Mouse (Mus musculus): ENCODE data around the gene N4bp2l2. TPM values are rescaled to one million over a fixed set of nuclear protein-coding genes. Genes with fewer than 3 reads are reported as not detected.
"Not testable (repeated sequence)": the region's sequence is repeated elsewhere in the genome, so short reads cannot be mapped to it uniquely, and the experiment has no call there.

The N4bp2l2 gene
- polyA plus RNA-seq, 1 experiment, result 20.0 TPM

DNA sequence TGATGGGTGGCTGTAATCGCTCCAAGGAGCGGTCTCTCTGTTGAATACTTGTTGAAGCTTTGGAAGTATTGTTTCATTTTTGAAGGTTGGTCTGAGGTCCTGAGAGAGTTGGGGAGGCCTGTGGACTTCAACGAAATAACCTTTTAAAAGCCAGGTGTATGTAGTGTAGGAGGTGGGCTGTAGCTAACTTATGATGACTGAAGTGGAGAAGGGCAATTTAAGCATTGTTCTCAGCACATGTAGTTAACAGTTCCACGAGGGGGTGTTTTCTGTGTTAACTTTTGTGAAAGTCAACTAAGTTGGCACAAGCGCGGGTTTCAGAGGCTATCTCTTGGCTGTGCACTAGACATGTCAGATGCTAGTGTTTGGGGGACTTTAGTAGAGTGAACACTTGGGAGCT, 8.9 kb upstream of the N4bp2l2 start:
- Histone ChIP-seq H3K4me1 (ENCODE audit: control insufficient read depth, insufficient read depth, low read length) (peaks cover 7% of the 10 kb centered on the region), H3K27me3 (ENCODE audit: control insufficient read depth, insufficient read depth, low read length) (no peaks in the 10 kb centered on the region), H3K36me3 (ENCODE audit: control insufficient read depth, insufficient read depth, low read length) (no peaks in the 10 kb centered on the region), H3K4me3 (ENCODE audit: control insufficient read depth, low read depth, low read length) (peak overlapping the region; percentile 40; the same call in 1 of the 2 replicates), H3K27ac (ENCODE audit: control insufficient read depth, insufficient read depth, low read depth, low read length) (no peak overlapping the region)
- no peak for TF ChIP-seq CTCF (IDR thresholded peaks at IDR 0.05; ENCODE audit: control insufficient read depth, insufficient read depth, insufficient replicate concordance, low read depth, low read length)
- TF ChIP-seq POLR2A (IDR thresholded peaks at IDR 0.05; ENCODE audit: control insufficient read depth, low read depth, low read length), result no peak

DNA sequence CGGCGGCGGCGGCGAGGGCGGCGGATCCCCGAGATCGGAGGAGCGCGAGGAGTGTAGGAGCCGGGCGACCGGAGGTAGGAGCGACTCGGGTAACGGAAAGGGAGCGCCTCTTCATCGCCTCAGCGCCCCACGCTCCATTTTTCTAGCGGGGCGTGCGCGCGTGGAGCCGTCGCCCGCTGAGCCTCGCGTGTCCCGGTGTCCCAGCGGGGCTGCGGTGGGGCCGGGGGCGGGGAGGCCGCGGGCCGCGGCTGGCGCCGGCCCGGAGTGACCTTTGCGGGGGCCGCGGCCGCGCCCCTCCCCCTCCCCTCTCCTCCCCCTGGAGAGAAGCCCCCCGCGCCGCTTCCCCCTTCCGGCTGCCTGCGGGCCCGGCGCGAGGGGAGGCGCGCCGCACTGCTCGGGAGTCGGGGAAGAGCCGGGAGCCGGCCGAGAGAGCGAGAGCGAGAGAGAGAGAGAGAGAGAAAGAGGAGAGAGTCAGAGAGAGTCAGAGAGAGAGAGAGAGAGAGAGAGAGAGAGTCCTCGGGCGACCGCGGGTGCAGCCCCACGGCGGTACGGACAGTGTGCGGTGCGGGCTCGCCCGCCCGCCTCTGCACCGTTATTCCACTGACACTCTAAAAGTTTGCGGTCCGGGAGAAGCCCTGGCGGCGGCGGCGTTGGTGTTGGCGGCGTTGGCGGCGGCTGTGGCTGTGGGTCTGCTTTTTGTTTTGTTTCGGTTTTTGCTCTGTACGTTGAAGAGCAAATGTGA, 8.1 kb upstream of the N4bp2l2 start:
- Histone ChIP-seq H3K4me3 (ENCODE audit: control insufficient read depth, low read depth, low read length) (peak overlapping the region; percentile 94), H3K36me3 (ENCODE audit: control insufficient read depth, insufficient read depth, low read length) (no peaks in the 10 kb centered on the region), H3K27me3 (ENCODE audit: control insufficient read depth, insufficient read depth, low read length) (no peaks in the 10 kb centered on the region), H3K27ac (ENCODE audit: control insufficient read depth, insufficient read depth, low read depth, low read length) (peak overlapping the region; percentile 79), H3K4me1 (ENCODE audit: control insufficient read depth, insufficient read depth, low read length) (peaks cover 7% of the 10 kb centered on the region)
- TF ChIP-seq CTCF (IDR thresholded peaks at IDR 0.05; ENCODE audit: control insufficient read depth, insufficient read depth, insufficient replicate concordance, low read depth, low read length) (no peak), POLR2A (IDR thresholded peaks at IDR 0.05; ENCODE audit: control insufficient read depth, low read depth, low read length) (peak; percentile 13; the same call in 1 of the 2 replicates)

DNA sequence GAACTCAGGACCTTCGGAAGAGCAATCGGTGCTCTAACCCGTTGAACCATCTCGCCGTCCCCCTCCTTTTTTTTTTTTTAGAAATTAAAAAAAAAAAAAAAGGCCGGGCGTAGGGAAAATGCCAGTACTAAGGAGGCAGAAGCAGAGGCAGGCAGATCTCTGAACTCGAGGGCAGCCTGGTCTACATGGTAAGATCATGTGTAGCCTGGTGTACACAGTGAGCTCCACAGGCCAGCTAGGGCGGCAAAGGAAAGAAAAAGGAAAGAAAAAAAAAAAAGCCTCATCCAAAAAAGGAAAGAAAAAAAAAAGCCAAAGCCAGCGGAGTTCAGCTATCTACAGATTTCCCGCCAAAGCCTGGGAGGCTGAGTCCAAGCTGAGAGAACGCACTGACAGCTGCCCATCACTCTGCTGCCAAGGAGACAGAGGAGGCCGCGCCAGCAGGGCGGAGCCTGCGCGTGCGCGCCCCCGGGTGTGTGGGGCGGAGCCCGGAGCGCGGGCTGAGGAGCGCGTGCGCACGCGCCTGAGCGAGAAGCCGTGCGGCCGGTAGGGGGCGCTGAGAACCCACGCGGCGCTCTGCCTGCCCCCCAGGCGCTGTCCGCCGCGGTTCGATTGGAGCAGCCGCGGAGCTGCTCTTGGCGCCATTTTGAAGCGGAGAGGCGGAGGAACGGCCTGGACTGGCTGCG, 7.3 kb upstream of the N4bp2l2 start, which contains the start of gene Pds5b:
Gene Pds5b (plus strand): TSS at position 587 of the 683 bp plus-strand sequence.
- H3K27ac ChIP-seq (ENCODE audit: control insufficient read depth, insufficient read depth, low read depth, low read length), result peak within 1 kb of the TSS; percentile 79
- TF ChIP-seq CTCF (IDR thresholded peaks at IDR 0.05; ENCODE audit: control insufficient read depth, insufficient read depth, insufficient replicate concordance, low read depth, low read length), result peak; percentile 90; the same call in 1 of the 2 replicates
- TF ChIP-seq POLR2A (IDR thresholded peaks at IDR 0.05; ENCODE audit: control insufficient read depth, low read depth, low read length), result peak; percentile 45
- H3K4me1 ChIP-seq (ENCODE audit: control insufficient read depth, insufficient read depth, low read length), result peaks cover 5% of the 10 kb centered on the region
- H3K27me3 ChIP-seq (ENCODE audit: control insufficient read depth, insufficient read depth, low read length), result no peaks in the 10 kb centered on the region
- no peaks in the 10 kb centered on the region for H3K36me3 ChIP-seq (ENCODE audit: control insufficient read depth, insufficient read depth, low read length)
- peak within 1 kb of the TSS; percentile 94 for H3K4me3 ChIP-seq (ENCODE audit: control insufficient read depth, low read depth, low read length)

DNA sequence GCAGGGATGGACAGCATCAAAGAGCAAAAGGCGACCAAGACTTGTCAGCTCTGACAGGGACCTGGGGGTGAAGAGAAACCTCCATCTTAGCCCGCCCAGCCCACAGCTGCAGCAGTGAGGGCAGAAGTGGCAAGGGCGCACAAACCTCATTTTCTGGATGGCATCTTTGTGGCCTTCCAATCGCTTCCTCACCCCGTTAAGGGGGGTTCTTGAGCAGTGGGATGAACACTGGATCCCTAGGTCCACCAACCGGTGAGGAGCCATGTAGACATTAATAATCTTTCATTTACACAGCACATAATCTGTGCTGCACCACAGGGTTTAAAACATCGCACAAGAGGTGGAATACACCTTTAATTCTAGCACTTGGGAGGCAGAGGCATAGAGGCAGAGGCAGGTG, 6.4 kb upstream of the N4bp2l2 start:
- peaks cover 5% of the 10 kb centered on the region for H3K4me1 ChIP-seq (ENCODE audit: control insufficient read depth, insufficient read depth, low read length)
- TF ChIP-seq POLR2A (IDR thresholded peaks at IDR 0.05; ENCODE audit: control insufficient read depth, low read depth, low read length), result no peak
- TF ChIP-seq CTCF (IDR thresholded peaks at IDR 0.05; ENCODE audit: control insufficient read depth, insufficient read depth, insufficient replicate concordance, low read depth, low read length), result no peak
- no peaks in the 10 kb centered on the region for H3K36me3 ChIP-seq (ENCODE audit: control insufficient read depth, insufficient read depth, low read length)

DNA sequence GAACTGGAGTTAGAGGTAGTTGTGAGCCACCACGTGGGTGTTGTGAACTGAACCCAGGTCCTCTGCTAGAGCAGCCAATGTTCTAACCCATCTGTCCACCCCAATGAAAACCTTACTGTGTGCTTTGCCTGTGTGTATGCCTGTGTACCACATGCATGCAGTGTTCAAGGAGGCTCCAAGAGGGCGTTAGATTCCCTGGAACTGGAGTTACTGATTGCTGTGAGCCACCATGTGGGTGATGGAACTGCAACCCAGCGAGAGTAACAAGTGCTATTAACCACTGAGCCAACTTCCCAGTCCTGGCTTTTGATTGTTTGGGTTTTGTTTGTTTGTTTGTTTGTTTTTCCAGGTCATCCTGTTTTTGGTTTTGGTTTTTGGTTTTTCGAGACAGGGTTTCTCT, 2.7 kb upstream of the N4bp2l2 start:
- TF ChIP-seq POLR2A (IDR thresholded peaks at IDR 0.05; ENCODE audit: control insufficient read depth, low read depth, low read length) (no peak), CTCF (IDR thresholded peaks at IDR 0.05; ENCODE audit: control insufficient read depth, insufficient read depth, insufficient replicate concordance, low read depth, low read length) (no peak)
- Histone ChIP-seq H3K27me3 (ENCODE audit: control insufficient read depth, insufficient read depth, low read length) (no peaks in the 10 kb centered on the region), H3K4me3 (ENCODE audit: control insufficient read depth, low read depth, low read length) (no peak overlapping the region), H3K4me1 (ENCODE audit: control insufficient read depth, insufficient read depth, low read length) (no peaks in the 10 kb centered on the region), H3K36me3 (ENCODE audit: control insufficient read depth, insufficient read depth, low read length) (no peaks in the 10 kb centered on the region), H3K27ac (ENCODE audit: control insufficient read depth, insufficient read depth, low read depth, low read length) (no peak overlapping the region)

More for the DNA sequence above, 6.4 kb upstream of the N4bp2l2 start:
- Histone ChIP-seq H3K27ac (ENCODE audit: control insufficient read depth, insufficient read depth, low read depth, low read length) (no peak overlapping the region), H3K4me3 (ENCODE audit: control insufficient read depth, low read depth, low read length) (no peak overlapping the region), H3K27me3 (ENCODE audit: control insufficient read depth, insufficient read depth, low read length) (no peaks in the 10 kb centered on the region)

DNA sequence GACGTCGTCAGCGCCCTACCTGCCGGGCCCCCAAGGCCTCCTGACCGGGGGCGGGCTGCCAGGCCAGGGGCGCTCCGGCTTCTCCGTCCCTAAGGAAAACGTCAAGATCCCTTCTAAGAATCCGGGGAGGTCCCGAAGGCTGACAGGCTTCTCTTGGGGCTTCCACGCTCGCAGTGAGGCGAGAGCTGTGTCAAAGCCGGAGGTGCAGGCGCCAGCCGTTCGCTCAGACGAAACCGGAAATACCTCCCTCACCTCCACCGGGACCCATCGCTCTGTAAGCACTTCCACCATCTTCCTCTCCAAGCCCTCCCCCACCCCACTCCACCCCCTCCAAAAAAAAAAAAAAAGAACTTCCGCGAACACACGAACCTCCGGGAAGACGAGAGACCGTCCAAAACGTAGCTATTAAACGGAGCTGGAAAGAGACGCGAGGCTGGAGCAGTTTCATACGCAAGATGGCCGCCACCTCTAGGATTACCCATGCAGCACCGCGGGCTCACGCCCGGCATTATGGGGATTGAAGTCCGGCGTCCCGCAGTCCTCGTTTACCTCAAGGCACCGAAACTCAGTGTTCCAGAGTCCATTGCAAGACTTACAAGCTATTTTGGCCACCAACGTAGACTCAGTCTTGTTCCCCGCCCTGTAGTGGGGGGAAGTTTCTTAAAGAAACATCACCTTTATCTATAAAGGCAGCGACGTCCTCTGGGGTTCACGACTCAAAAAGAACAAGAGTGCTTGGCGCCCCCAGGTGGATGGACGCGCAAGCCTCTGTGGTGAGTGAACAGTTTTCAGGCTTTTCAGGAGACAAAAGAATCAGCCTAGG, 640 bp downstream of the N4bp2l2 start:
- H3K4me1 ChIP-seq (ENCODE audit: control insufficient read depth, insufficient read depth, low read length), result no peaks in the 10 kb centered on the region
- H3K4me3 ChIP-seq (ENCODE audit: control insufficient read depth, low read depth, low read length), result peak overlapping the region; percentile 88
- peak overlapping the region; percentile 78 for H3K27ac ChIP-seq (ENCODE audit: control insufficient read depth, insufficient read depth, low read depth, low read length)
- TF ChIP-seq CTCF (IDR thresholded peaks at IDR 0.05; ENCODE audit: control insufficient read depth, insufficient read depth, insufficient replicate concordance, low read depth, low read length) (peak; percentile 57; the same call in 1 of the 2 replicates), POLR2A (IDR thresholded peaks at IDR 0.05; ENCODE audit: control insufficient read depth, low read depth, low read length) (peak; percentile 68)
- H3K27me3 ChIP-seq (ENCODE audit: control insufficient read depth, insufficient read depth, low read length), result no peaks in the 10 kb centered on the region
- peaks cover 3% of the 10 kb centered on the region for H3K36me3 ChIP-seq (ENCODE audit: control insufficient read depth, insufficient read depth, low read length)

DNA sequence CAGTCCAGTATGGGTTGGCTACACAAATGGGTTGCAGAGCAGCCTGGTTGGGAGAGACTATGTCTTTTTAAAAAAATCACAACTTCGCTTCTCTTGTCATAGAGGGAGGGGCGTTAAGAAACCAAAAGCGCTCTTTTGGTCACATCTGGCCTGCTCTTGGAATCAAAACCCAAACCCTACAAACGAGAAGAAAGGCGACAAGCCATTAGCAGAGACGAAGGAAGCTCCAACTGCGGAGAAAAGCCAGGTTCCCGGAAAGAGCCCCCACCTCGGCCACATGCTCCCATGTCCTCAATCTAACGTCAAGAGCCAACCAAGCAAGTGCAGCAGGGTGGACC, 1.2 kb downstream of the N4bp2l2 start:
- Histone ChIP-seq H3K36me3 (ENCODE audit: control insufficient read depth, insufficient read depth, low read length) (peaks cover 3% of the 10 kb centered on the region), H3K4me3 (ENCODE audit: control insufficient read depth, low read depth, low read length) (peak overlapping the region; percentile 88), H3K27ac (ENCODE audit: control insufficient read depth, insufficient read depth, low read depth, low read length) (peak overlapping the region; percentile 78), H3K27me3 (ENCODE audit: control insufficient read depth, insufficient read depth, low read length) (no peaks in the 10 kb centered on the region), H3K4me1 (ENCODE audit: control insufficient read depth, insufficient read depth, low read length) (no peaks in the 10 kb centered on the region)
- TF ChIP-seq CTCF (IDR thresholded peaks at IDR 0.05; ENCODE audit: control insufficient read depth, insufficient read depth, insufficient replicate concordance, low read depth, low read length) (no peak), POLR2A (IDR thresholded peaks at IDR 0.05; ENCODE audit: control insufficient read depth, low read depth, low read length) (no peak)

DNA sequence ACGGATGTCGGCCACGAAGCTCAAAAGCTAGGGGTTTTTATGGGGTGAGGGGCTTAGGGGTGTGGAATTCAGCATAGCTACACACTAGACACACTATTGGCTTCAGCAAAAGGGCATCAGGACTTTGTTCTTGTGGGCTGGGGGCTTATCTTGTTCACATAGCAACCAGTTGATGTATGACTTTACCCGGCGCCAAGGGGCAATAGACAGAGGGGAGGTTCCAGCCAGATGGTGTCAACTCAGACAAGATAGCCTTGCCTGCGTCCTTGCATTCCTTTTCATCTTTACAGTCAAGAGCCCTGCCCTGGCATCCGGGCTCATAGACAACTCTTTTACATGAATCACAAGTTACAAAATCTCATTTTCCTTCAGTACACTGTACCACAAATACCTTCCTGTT, 2.1 kb downstream of the N4bp2l2 start:
- H3K27ac ChIP-seq (ENCODE audit: control insufficient read depth, insufficient read depth, low read depth, low read length); H3K4me1 ChIP-seq (ENCODE audit: control insufficient read depth, insufficient read depth, low read length); H3K36me3 ChIP-seq (ENCODE audit: control insufficient read depth, insufficient read depth, low read length); H3K27me3 ChIP-seq (ENCODE audit: control insufficient read depth, insufficient read depth, low read length): not testable (repeated sequence)
- H3K4me3 ChIP-seq (ENCODE audit: control insufficient read depth, low read depth, low read length), result peak overlapping the region; percentile 62

DNA sequence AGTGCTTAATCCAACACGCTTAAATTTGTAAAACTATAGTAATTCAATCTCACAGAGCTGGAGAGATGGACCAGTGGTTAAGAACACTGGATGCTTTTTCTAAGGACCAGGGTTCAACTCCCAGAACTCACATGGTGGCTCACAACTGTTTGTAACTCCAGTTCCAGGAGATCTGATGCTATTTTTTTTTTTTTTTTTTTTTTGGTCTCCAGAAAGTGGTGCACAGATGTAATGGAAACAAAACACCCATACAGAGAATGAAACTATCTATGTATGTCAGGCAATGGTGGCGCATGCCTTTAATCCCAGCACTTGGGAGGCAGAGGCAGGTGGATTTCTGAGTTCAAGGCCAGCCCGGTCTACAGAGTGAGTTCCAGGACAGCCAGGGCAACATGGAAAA, 5.7 kb downstream of the N4bp2l2 start:
- not testable (repeated sequence) for H3K36me3 ChIP-seq (ENCODE audit: control insufficient read depth, insufficient read depth, low read length); H3K27me3 ChIP-seq (ENCODE audit: control insufficient read depth, insufficient read depth, low read length); H3K27ac ChIP-seq (ENCODE audit: control insufficient read depth, insufficient read depth, low read depth, low read length); H3K4me1 ChIP-seq (ENCODE audit: control insufficient read depth, insufficient read depth, low read length)
- peak overlapping the region; percentile 16; the same call in 1 of the 2 replicates for H3K4me3 ChIP-seq (ENCODE audit: control insufficient read depth, low read depth, low read length)

DNA sequence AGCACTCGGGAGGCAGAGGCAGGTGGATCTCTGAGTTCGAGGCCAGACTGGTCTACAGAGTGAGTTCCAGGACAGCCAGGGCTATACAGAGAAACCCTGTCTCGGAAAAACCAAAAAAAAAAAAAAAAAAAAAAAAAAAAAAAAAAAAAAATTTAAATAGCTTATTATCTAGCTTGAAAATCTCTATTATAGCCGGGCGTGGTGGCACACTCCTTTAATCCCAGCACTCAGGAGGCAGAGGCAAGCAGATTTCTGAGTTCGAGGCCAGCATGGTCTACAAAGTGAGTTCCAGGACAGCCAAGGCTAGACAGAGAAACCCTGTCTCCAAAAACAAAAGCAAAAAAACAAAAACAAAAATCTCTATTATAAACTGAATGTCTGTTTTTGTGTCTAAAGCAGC, 6.6 kb downstream of the N4bp2l2 start:
- not testable (repeated sequence) for H3K4me1 ChIP-seq (ENCODE audit: control insufficient read depth, insufficient read depth, low read length); H3K4me3 ChIP-seq (ENCODE audit: control insufficient read depth, low read depth, low read length); H3K27ac ChIP-seq (ENCODE audit: control insufficient read depth, insufficient read depth, low read depth, low read length); H3K36me3 ChIP-seq (ENCODE audit: control insufficient read depth, insufficient read depth, low read length); H3K27me3 ChIP-seq (ENCODE audit: control insufficient read depth, insufficient read depth, low read length)
